Mouse (Mus musculus) liver, embryonic 15.5 days (tissue): ENCODE results near the gene Runx1. TPM values are rescaled to one million over a fixed set of nuclear protein-coding genes. Genes with fewer than 3 reads are reported as not detected.
A peak's percentile ranks its signal among the peaks of the same experiment; 100 is the strongest.

Experiments
- ATAC-seq: fragments of 200-750 bp; cut with Nextera tagmentation; 2 replicates; pipeline ENCODE4 v1.8.0; 2017; ENCODE audit warnings: moderate number of reproducible peaks, mild to moderate bottlenecking, moderate library complexity; ENCODE audit not compliant: insufficient read depth
- H3K27ac ChIP-seq: fragments of 300-500 bp; sonication (generic); replicated peaks from 2 replicates; pipeline ENCODE4 v1.5.1; 2015; ENCODE audit warnings: mild to moderate bottlenecking, inconsistent platforms
- H3K27me3 ChIP-seq: fragments of 300-500 bp; sonication (generic); 2 replicates; pipeline ENCODE4 v1.6.1; 2015; ENCODE audit warnings: mild to moderate bottlenecking, inconsistent platforms
- H3K36me3 ChIP-seq: fragments of 300-500 bp; sonication (generic); replicated peaks from 2 replicates; pipeline ENCODE4 v1.6.1; 2015; ENCODE audit warnings: moderate library complexity, mild to moderate bottlenecking, inconsistent platforms
- H3K4me1 ChIP-seq: fragments of 300-500 bp; sonication (generic); replicated peaks from 2 replicates; pipeline ENCODE4 v1.6.1; 2015; ENCODE audit warnings: inconsistent platforms
- H3K4me2 ChIP-seq: fragments of 300-500 bp; sonication (generic); 2 replicates; pipeline ENCODE4 v1.6.1; 2015; ENCODE audit warnings: moderate library complexity, mild to moderate bottlenecking, inconsistent platforms
- H3K4me3 ChIP-seq: fragments of 300-500 bp; sonication (generic); replicated peaks from 2 replicates; pipeline ENCODE4 v1.5.1; 2015; ENCODE audit warnings: mild to moderate bottlenecking, inconsistent platforms
- H3K9ac ChIP-seq: fragments of 300-500 bp; sonication (generic); 2 replicates; pipeline ENCODE4 v1.6.1; 2015; ENCODE audit warnings: moderate library complexity, mild to moderate bottlenecking, inconsistent platforms
- H3K9me3 ChIP-seq: fragments of 300-500 bp; sonication (generic); replicated peaks from 2 replicates; pipeline ENCODE4 v1.6.1; 2016; ENCODE audit warnings: inconsistent platforms
- WGBS: fragments of 180-500 bp; shearing (Covaris S2); methylation state at CpG from one replicate; pipeline ENCODE4 v1.1.7; 2015; ENCODE audit warnings: mixed read lengths; ENCODE audit not compliant: insufficient replicate concordance; 5-methylcytosine and 5-hydroxymethylcytosine counted together
- polyA plus RNA-seq: library from polyadenylated mRNA; unstranded; fragments of >200 nt; fragmentation: Nextera tagmentation; extraction: Ambion mirVana; gene quantifications from 2 replicates; pipeline ENCODE4 v1.2.1, GENCODE M21; 2015

Gene Runx1
- polyA plus RNA-seq, 1 experiment from 2014 or later: 5.6 TPM

GRCm38 (mm10) chr16:92609006-92609716, 216.8 kb downstream of the Runx1 start:
- Histone ChIP-seq H3K4me3 (no peak overlapping the region), H3K9me3 (no peaks in the 10 kb centered on the region), H3K36me3 (peaks cover 31% of the 10 kb centered on the region), H3K4me2 (no peak overlapping the region), H3K27ac (no peak overlapping the region), H3K27me3 (peaks cover 9% of the 10 kb centered on the region; the same call in 1 of the 2 replicates), H3K9ac (no peak overlapping the region), H3K4me1 (peaks cover 10% of the 10 kb centered on the region; the same call in 1 of the 2 replicates)
- ATAC-seq: no peak
- 55% methylated on average over 8 of the region's 8 CpGs for WGBS

- Histone ChIP-seq H3K27me3 (peaks cover 9% of the 10 kb centered on the region; the same call in 1 of the 2 replicates), H3K9ac (no peak overlapping the region), H3K9me3 (no peaks in the 10 kb centered on the region), H3K36me3 (peaks cover 31% of the 10 kb centered on the region), H3K4me3 (no peak overlapping the region), H3K4me2 (no peak overlapping the region), H3K4me1 (peaks cover 10% of the 10 kb centered on the region; the same call in 1 of the 2 replicates), H3K27ac (no peak overlapping the region)
- no peak for ATAC-seq
- 71% methylated on average over 14 of the region's 14 CpGs for WGBS
Measured at GRCm38 (mm10) chr16:92608180-92608960, 217.6 kb downstream of the Runx1 start.

- H3K4me2 ChIP-seq: no peak overlapping the region
- no peaks in the 10 kb centered on the region for H3K9me3 ChIP-seq
- H3K27ac ChIP-seq: no peak overlapping the region
- H3K4me3 ChIP-seq: no peak overlapping the region
- peaks cover 9% of the 10 kb centered on the region; the same call in 1 of the 2 replicates for H3K27me3 ChIP-seq
- peaks cover 16% of the 10 kb centered on the region for H3K36me3 ChIP-seq
- WGBS: 79% methylated on average over 7 of the region's 7 CpGs
- no peak for ATAC-seq
- no peak overlapping the region for H3K9ac ChIP-seq
- peaks cover 10% of the 10 kb centered on the region; the same call in 1 of the 2 replicates for H3K4me1 ChIP-seq
Measured at GRCm38 (mm10) chr16:92606491-92606965, 219.4 kb downstream of the Runx1 start.

- Histone ChIP-seq H3K4me2 (peak overlapping the region; percentile 38), H3K27ac (no peak overlapping the region), H3K36me3 (peaks cover 14% of the 10 kb centered on the region), H3K27me3 (peaks cover 9% of the 10 kb centered on the region; the same call in 1 of the 2 replicates), H3K9ac (no peak overlapping the region), H3K4me3 (0 out of 2 replicates have a peak overlapping the region, but pooled peaks have one; percentile 2), H3K9me3 (no peaks in the 10 kb centered on the region), H3K4me1 (peaks cover 10% of the 10 kb centered on the region; the same call in 1 of the 2 replicates)
- 81% methylated on average over 64 of the region's 64 CpGs for WGBS
- ATAC-seq: no peak
Measured at GRCm38 (mm10) chr16:92605606-92606490, 220.1 kb downstream of the Runx1 start.

- no peak overlapping the region for H3K4me2 ChIP-seq
- H3K27me3 ChIP-seq: peaks cover 9% of the 10 kb centered on the region; the same call in 1 of the 2 replicates
- peaks cover 12% of the 10 kb centered on the region for H3K36me3 ChIP-seq
- H3K27ac ChIP-seq: no peak overlapping the region
- H3K9ac ChIP-seq: no peak overlapping the region
- H3K9me3 ChIP-seq: no peaks in the 10 kb centered on the region
- H3K4me1 ChIP-seq: 0 out of 2 replicates have a peak, but pooled peaks cover 4% of the 10 kb centered on the region
- H3K4me3 ChIP-seq: no peak overlapping the region
- whole genome bisulfite sequencing: 62% methylated on average over 11 of the region's 11 CpGs
- no peak for ATAC-seq
Measured at GRCm38 (mm10) chr16:92602504-92602903, 223.4 kb downstream of the Runx1 start.

GRCm38 (mm10) chr16:92601270-92601826, 224.6 kb downstream of the Runx1 start:
- H3K4me2 ChIP-seq: no peak overlapping the region
- H3K9me3 ChIP-seq: no peaks in the 10 kb centered on the region
- H3K4me3 ChIP-seq: no peak overlapping the region
- 45% methylated on average over 9 of the region's 9 CpGs for WGBS
- no peak for ATAC-seq
- no peak overlapping the region for H3K27ac ChIP-seq
- 0 out of 2 replicates have a peak, but pooled peaks cover 4% of the 10 kb centered on the region for H3K4me1 ChIP-seq
- H3K36me3 ChIP-seq: peaks cover 12% of the 10 kb centered on the region
- H3K9ac ChIP-seq: no peak overlapping the region
- H3K27me3 ChIP-seq: peaks cover 9% of the 10 kb centered on the region; the same call in 1 of the 2 replicates

GRCm38 (mm10) chr16:92599451-92599850, 226.5 kb downstream of the Runx1 start:
- H3K27me3 ChIP-seq: no peaks in the 10 kb centered on the region
- no peak overlapping the region for H3K4me3 ChIP-seq
- H3K9me3 ChIP-seq: no peaks in the 10 kb centered on the region
- no peak overlapping the region for H3K27ac ChIP-seq
- H3K4me2 ChIP-seq: no peak overlapping the region
- H3K36me3 ChIP-seq: no peaks in the 10 kb centered on the region
- H3K4me1 ChIP-seq: no peaks in the 10 kb centered on the region
- WGBS: 59% methylated on average over 11 of the region's 11 CpGs
- H3K9ac ChIP-seq: no peak overlapping the region
- no peak for ATAC-seq

- Histone ChIP-seq H3K9me3 (no peaks in the 10 kb centered on the region), H3K36me3 (no peaks in the 10 kb centered on the region), H3K27me3 (no peaks in the 10 kb centered on the region), H3K27ac (no peak overlapping the region), H3K4me1 (no peaks in the 10 kb centered on the region), H3K9ac (no peak overlapping the region), H3K4me3 (no peak overlapping the region), H3K4me2 (no peak overlapping the region)
- 51% methylated on average over 11 of the region's 11 CpGs for WGBS
- ATAC-seq: no peak
Measured at GRCm38 (mm10) chr16:92597655-92598054, 228.3 kb downstream of the Runx1 start.

- Histone ChIP-seq H3K27ac (no peak overlapping the region), H3K27me3 (no peaks in the 10 kb centered on the region), H3K9me3 (no peaks in the 10 kb centered on the region), H3K36me3 (no peaks in the 10 kb centered on the region), H3K4me2 (no peak overlapping the region), H3K4me1 (no peaks in the 10 kb centered on the region), H3K9ac (no peak overlapping the region), H3K4me3 (no peak overlapping the region)
- no peak for ATAC-seq
- WGBS: 58% methylated on average over 6 of the region's 6 CpGs
Measured at GRCm38 (mm10) chr16:92592207-92592606, 233.7 kb downstream of the Runx1 start.

GRCm38 (mm10) chr16:92591783-92592182, 234.2 kb downstream of the Runx1 start:
- no peak for ATAC-seq
- no peaks in the 10 kb centered on the region for H3K9me3 ChIP-seq
- WGBS: 67% methylated on average over 6 of the region's 6 CpGs
- no peak overlapping the region for H3K4me3 ChIP-seq
- H3K27ac ChIP-seq: no peak overlapping the region
- H3K27me3 ChIP-seq: no peaks in the 10 kb centered on the region
- H3K9ac ChIP-seq: no peak overlapping the region
- H3K4me2 ChIP-seq: no peak overlapping the region
- H3K36me3 ChIP-seq: no peaks in the 10 kb centered on the region
- H3K4me1 ChIP-seq: no peaks in the 10 kb centered on the region
